Mouse (Mus musculus): Measurements from ENCODE around the gene Fadd. TPM values are rescaled to one million over a fixed set of nuclear protein-coding genes. Genes with fewer than 3 reads are reported as not detected.

Fadd gene
- polyA plus RNA-seq, 1 experiment from 2014 or later: 7.8 TPM

- no peak for TF ChIP-seq EP300 (optimal IDR thresholded peaks at IDR 0.05)
- peak; percentile 33 for TF ChIP-seq CTCF (IDR thresholded peaks at IDR 0.05; ENCODE audit: low read depth)
- 95% methylated on average over 2 of the region's 2 CpGs for WGBS
- Histone ChIP-seq H3K4me2 (replicated peaks; ENCODE audit: low read depth) (no peak overlapping the region), H3K27me3 (ENCODE audit: control insufficient read depth, insufficient read depth, low read length) (no peaks in the 10 kb centered on the region), H3K9me3 (ENCODE audit: control insufficient read depth, low read length) (no peaks in the 10 kb centered on the region), H3K4me3 (ENCODE audit: low read depth, low read length) (no peak overlapping the region), H3K9ac (ENCODE audit: low read length) (no peak overlapping the region), H3K27ac (replicated peaks) (no peak overlapping the region), H3K4me1 (replicated peaks; ENCODE audit: control insufficient read depth, insufficient read depth) (peaks cover 3% of the 10 kb centered on the region; the same call in 1 of the 2 replicates), H3K36me3 (ENCODE audit: control insufficient read depth, insufficient read depth, low read length) (peaks cover 6% of the 10 kb centered on the region; the same call in 1 of the 2 replicates)
- DNase-seq (ENCODE audit: low spot score): no peak
- ATAC-seq (ENCODE audit: low FRiP score, low TSS enrichment): no peak
These were observed 32.2 kb downstream of the Fadd start for GRCm38 (mm10) chr7:144549904-144550566.

GRCm38 (mm10) chr7:144545231-144545630, 37.0 kb downstream of the Fadd start:
- TF ChIP-seq CTCF (IDR thresholded peaks at IDR 0.05; ENCODE audit: low read depth) (no peak), EP300 (optimal IDR thresholded peaks at IDR 0.05) (no peak)
- DNase-seq (ENCODE audit: low spot score): no peak
- ATAC-seq (ENCODE audit: low FRiP score, low TSS enrichment): no peak
- Histone ChIP-seq H3K36me3 (ENCODE audit: control insufficient read depth, insufficient read depth, low read length) (peaks cover 2% of the 10 kb centered on the region; the same call in 1 of the 2 replicates), H3K27ac (replicated peaks) (no peak overlapping the region), H3K4me3 (ENCODE audit: low read depth, low read length) (no peak overlapping the region), H3K9ac (ENCODE audit: low read length) (no peak overlapping the region), H3K27me3 (ENCODE audit: control insufficient read depth, insufficient read depth, low read length) (no peaks in the 10 kb centered on the region), H3K4me2 (replicated peaks; ENCODE audit: low read depth) (no peak overlapping the region), H3K4me1 (replicated peaks; ENCODE audit: control insufficient read depth, insufficient read depth) (no peaks in the 10 kb centered on the region), H3K9me3 (ENCODE audit: control insufficient read depth, low read length) (no peaks in the 10 kb centered on the region)
- WGBS: 89% methylated on average over 3 of the region's 3 CpGs

GRCm38 (mm10) chr7:144541351-144541750, 40.9 kb downstream of the Fadd start:
- ATAC-seq (ENCODE audit: low FRiP score, low TSS enrichment): no peak
- Histone ChIP-seq H3K9ac (ENCODE audit: low read length) (no peak overlapping the region), H3K27me3 (ENCODE audit: control insufficient read depth, insufficient read depth, low read length) (no peaks in the 10 kb centered on the region), H3K9me3 (ENCODE audit: control insufficient read depth, low read length) (no peaks in the 10 kb centered on the region), H3K4me3 (ENCODE audit: low read depth, low read length) (no peak overlapping the region), H3K4me2 (replicated peaks; ENCODE audit: low read depth) (no peak overlapping the region), H3K27ac (replicated peaks) (no peak overlapping the region), H3K4me1 (replicated peaks; ENCODE audit: control insufficient read depth, insufficient read depth) (no peaks in the 10 kb centered on the region), H3K36me3 (ENCODE audit: control insufficient read depth, insufficient read depth, low read length) (no peaks in the 10 kb centered on the region)
- DNase-seq (ENCODE audit: low spot score): no peak
- no peak for TF ChIP-seq CTCF (IDR thresholded peaks at IDR 0.05; ENCODE audit: low read depth)
- no peak for TF ChIP-seq EP300 (optimal IDR thresholded peaks at IDR 0.05)
- 90% methylated on average over 5 of the region's 5 CpGs for WGBS

GRCm38 (mm10) chr7:144539146-144539545, 43.1 kb downstream of the Fadd start:
- no peak overlapping the region for H3K4me3 ChIP-seq (ENCODE audit: low read depth, low read length)
- no peaks in the 10 kb centered on the region for H3K4me1 ChIP-seq (replicated peaks; ENCODE audit: control insufficient read depth, insufficient read depth)
- WGBS: 76% methylated on average over 2 of the region's 2 CpGs
- ATAC-seq (ENCODE audit: low FRiP score, low TSS enrichment) (no peak), DNase-seq (ENCODE audit: low spot score) (no peak)
- H3K36me3 ChIP-seq (ENCODE audit: control insufficient read depth, insufficient read depth, low read length): no peaks in the 10 kb centered on the region
- no peaks in the 10 kb centered on the region for H3K9me3 ChIP-seq (ENCODE audit: control insufficient read depth, low read length)
- no peak overlapping the region for H3K9ac ChIP-seq (ENCODE audit: low read length)
- TF ChIP-seq EP300 (optimal IDR thresholded peaks at IDR 0.05): no peak
- H3K27ac ChIP-seq (replicated peaks): no peak overlapping the region
- no peak overlapping the region for H3K4me2 ChIP-seq (replicated peaks; ENCODE audit: low read depth)
- no peaks in the 10 kb centered on the region for H3K27me3 ChIP-seq (ENCODE audit: control insufficient read depth, insufficient read depth, low read length)

- ATAC-seq (ENCODE audit: low FRiP score, low TSS enrichment) (no peak), DNase-seq (ENCODE audit: low spot score) (no peak)
- no peak overlapping the region for H3K9ac ChIP-seq (ENCODE audit: low read length)
- H3K27me3 ChIP-seq (ENCODE audit: control insufficient read depth, insufficient read depth, low read length): no peaks in the 10 kb centered on the region
- no peak overlapping the region for H3K4me2 ChIP-seq (replicated peaks; ENCODE audit: low read depth)
- TF ChIP-seq EP300 (optimal IDR thresholded peaks at IDR 0.05) (no peak), CTCF (IDR thresholded peaks at IDR 0.05; ENCODE audit: low read depth) (no peak)
- 80% methylated on average over 4 of the region's 4 CpGs for WGBS
- no peak overlapping the region for H3K27ac ChIP-seq (replicated peaks)
- no peaks in the 10 kb centered on the region for H3K4me1 ChIP-seq (replicated peaks; ENCODE audit: control insufficient read depth, insufficient read depth)
- H3K9me3 ChIP-seq (ENCODE audit: control insufficient read depth, low read length): no peaks in the 10 kb centered on the region
- H3K36me3 ChIP-seq (ENCODE audit: control insufficient read depth, insufficient read depth, low read length): no peaks in the 10 kb centered on the region
- no peak overlapping the region for H3K4me3 ChIP-seq (ENCODE audit: low read depth, low read length)
These were observed 44.1 kb downstream of the Fadd start for GRCm38 (mm10) chr7:144538030-144538644.

GRCm38 (mm10) chr7:144536367-144536766, 45.9 kb downstream of the Fadd start:
- Histone ChIP-seq H3K9ac (ENCODE audit: low read length) (no peak overlapping the region), H3K4me3 (ENCODE audit: low read depth, low read length) (no peak overlapping the region), H3K4me1 (replicated peaks; ENCODE audit: control insufficient read depth, insufficient read depth) (no peaks in the 10 kb centered on the region), H3K27ac (replicated peaks) (no peak overlapping the region), H3K4me2 (replicated peaks; ENCODE audit: low read depth) (no peak overlapping the region), H3K9me3 (ENCODE audit: control insufficient read depth, low read length) (no peaks in the 10 kb centered on the region), H3K36me3 (ENCODE audit: control insufficient read depth, insufficient read depth, low read length) (no peaks in the 10 kb centered on the region), H3K27me3 (ENCODE audit: control insufficient read depth, insufficient read depth, low read length) (no peaks in the 10 kb centered on the region)
- 82% methylated on average over 3 of the region's 3 CpGs for WGBS
- ATAC-seq (ENCODE audit: low FRiP score, low TSS enrichment) (no peak), DNase-seq (ENCODE audit: low spot score) (no peak)
- TF ChIP-seq CTCF (IDR thresholded peaks at IDR 0.05; ENCODE audit: low read depth) (no peak), EP300 (optimal IDR thresholded peaks at IDR 0.05) (no peak)
